Mouse (Mus musculus) midbrain, embryonic 12.5 days (tissue): ENCODE measurements at regions not wholly inside any gene's neighbourhood (a gene's known extent, or its start where the extent isn't known, plus 50 kb on each side); places are given as distances from the start of the nearest gene placed in this dataset.

ENCODE experiments used
- ATAC-seq: fragments of 200-750 bp; cut with Nextera tagmentation; 2 replicates; pipeline ENCODE4 v1.8.0; 2017; ENCODE audit warnings: low read depth, moderate TSS enrichment, moderate library complexity; ENCODE audit not compliant: low FRiP score
- H3K27ac ChIP-seq: fragments of 300-500 bp; sonication (generic); replicated peaks from 2 replicates; pipeline ENCODE4 v1.5.1; 2016; ENCODE audit warnings: mild to moderate bottlenecking
- H3K27me3 ChIP-seq: fragments of 300-500 bp; sonication (generic); 2 replicates; pipeline ENCODE4 v1.6.1; 2016; ENCODE audit warnings: mild to moderate bottlenecking
- H3K36me3 ChIP-seq: fragments of 300-500 bp; sonication (generic); 2 replicates; pipeline ENCODE4 v1.6.1; 2016
- H3K4me1 ChIP-seq: fragments of 300-500 bp; sonication (generic); 2 replicates; pipeline ENCODE4 v1.6.1; 2016
- H3K4me2 ChIP-seq: fragments of 300-500 bp; sonication (generic); replicated peaks from 2 replicates; pipeline ENCODE4 v1.6.1; 2016; ENCODE audit warnings: mild to moderate bottlenecking, moderate library complexity
- H3K4me3 ChIP-seq: fragments of 300-500 bp; sonication (generic); 2 replicates; pipeline ENCODE4 v1.5.1; 2016; ENCODE audit warnings: mild to moderate bottlenecking
- H3K9ac ChIP-seq: fragments of 300-500 bp; sonication (generic); replicated peaks from 2 replicates; pipeline ENCODE4 v1.6.1; 2016; ENCODE audit warnings: mild to moderate bottlenecking, moderate library complexity
- H3K9me3 ChIP-seq: fragments of 300-500 bp; sonication (generic); 2 replicates; pipeline ENCODE4 v1.6.1; 2016; ENCODE audit warnings: mild to moderate bottlenecking
- WGBS: fragments of 180-500 bp; shearing (Covaris S2); methylation state at CpG from one replicate; pipeline ENCODE4 v1.1.7; 2016; 5-methylcytosine and 5-hydroxymethylcytosine counted together

DNA sequence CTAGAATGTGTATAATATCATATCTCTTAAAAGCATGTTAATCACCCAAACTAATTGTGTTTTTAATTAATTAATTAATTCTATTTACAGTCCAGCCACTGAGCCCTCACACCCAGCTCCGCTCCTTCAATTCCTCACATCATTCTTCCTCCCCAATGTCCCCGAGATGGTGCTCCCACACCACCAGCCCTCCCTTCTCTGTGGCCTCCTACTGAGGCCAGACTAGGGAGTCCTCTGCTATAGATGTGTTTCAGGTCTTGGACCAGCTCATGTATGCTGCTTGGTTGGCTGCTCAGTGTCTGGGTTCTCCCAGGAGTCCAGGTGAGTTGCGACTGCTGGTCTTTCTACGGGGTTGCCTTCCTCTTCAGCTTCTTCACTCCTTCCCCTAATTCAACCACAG is 353.1 kb upstream of the Klhl1 start:
- Histone ChIP-seq H3K36me3 (no peaks in the 10 kb centered on the region), H3K4me2 (no peak overlapping the region), H3K4me1 (no peaks in the 10 kb centered on the region), H3K27me3 (no peaks in the 10 kb centered on the region), H3K9ac (no peak overlapping the region), H3K4me3 (no peak overlapping the region), H3K9me3 (no peaks in the 10 kb centered on the region), H3K27ac (no peak overlapping the region)
- no peak for ATAC-seq
- 89% methylated on average over 4 of the region's 4 CpGs for WGBS

DNA sequence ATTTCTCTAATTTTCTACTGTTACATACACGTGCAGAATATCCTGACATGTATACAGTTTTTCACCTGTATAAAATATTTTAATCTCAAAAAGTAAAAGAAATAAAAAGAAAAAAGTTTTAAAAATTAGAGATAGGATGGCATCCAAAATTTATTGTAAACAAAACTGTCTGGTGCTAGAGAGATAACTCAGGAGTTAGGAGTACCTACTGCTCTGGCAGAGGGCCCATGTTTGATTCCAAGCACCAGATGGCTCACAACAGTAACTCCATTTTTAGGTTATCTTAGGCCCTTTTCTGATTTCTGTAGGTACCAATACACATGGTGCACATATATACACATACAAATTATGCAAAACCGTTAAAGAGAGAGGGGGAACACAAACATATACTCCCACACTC is 320.0 kb upstream of the Klhl1 start:
- ATAC-seq, result no peak
- Histone ChIP-seq H3K9me3 (no peaks in the 10 kb centered on the region), H3K27me3 (no peaks in the 10 kb centered on the region), H3K36me3 (no peaks in the 10 kb centered on the region), H3K4me3 (no peak overlapping the region), H3K4me2 (no peak overlapping the region), H3K4me1 (no peaks in the 10 kb centered on the region), H3K27ac (no peak overlapping the region), H3K9ac (no peak overlapping the region)
- WGBS, result 81% methylated on average over 2 of the region's 2 CpGs

DNA sequence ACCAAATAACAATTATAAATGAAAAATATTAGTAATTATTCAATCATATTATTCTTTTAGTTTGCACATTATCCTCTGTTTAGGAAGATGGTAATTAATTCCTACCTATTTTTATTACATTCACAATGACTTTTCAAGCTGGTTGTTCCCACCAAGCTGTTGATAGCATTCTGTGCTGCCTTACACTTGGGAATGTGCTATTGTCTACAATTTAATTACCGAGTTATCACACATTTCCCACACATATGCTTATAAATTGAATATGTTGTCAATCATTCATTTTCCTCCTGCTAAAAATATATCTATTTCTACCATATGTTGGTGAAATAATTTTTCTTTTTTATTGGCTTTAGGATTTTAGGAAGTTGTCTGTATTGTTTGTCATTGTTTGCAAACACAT is 306.2 kb upstream of the Klhl1 start:
- H3K36me3 ChIP-seq, result no peaks in the 10 kb centered on the region
- H3K27ac ChIP-seq, result no peak overlapping the region
- H3K27me3 ChIP-seq, result no peaks in the 10 kb centered on the region; the same call in 1 of the 2 replicates
- no peak overlapping the region for H3K9ac ChIP-seq
- H3K4me1 ChIP-seq, result no peaks in the 10 kb centered on the region
- no peak for ATAC-seq
- H3K4me2 ChIP-seq, result no peak overlapping the region
- no peaks in the 10 kb centered on the region for H3K9me3 ChIP-seq
- 91% methylated on average over 1 of the region's 1 CpGs for WGBS
- H3K4me3 ChIP-seq, result no peak overlapping the region

DNA sequence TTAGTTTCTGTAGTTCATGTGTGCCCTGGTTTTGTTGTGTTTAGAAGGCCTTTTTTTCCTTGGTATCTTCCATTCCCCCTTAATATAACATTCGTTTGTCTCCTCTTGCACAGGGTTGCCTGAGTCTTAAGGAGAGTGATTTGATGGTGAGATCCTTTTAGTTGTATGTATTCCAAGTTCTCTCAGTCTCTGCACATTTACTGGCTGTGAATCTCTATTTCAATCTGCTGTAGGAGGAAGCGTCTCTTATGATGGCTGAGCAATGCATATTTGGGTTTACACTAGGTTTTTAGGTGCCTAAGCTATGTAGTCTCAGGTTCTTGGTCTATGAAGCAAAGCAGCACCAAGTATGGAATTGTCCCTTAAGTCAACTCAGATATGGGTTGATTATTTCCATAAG is 296.8 kb upstream of the Klhl1 start:
- H3K36me3 ChIP-seq, result no peaks in the 10 kb centered on the region
- H3K27me3 ChIP-seq, result no peaks in the 10 kb centered on the region
- no peak for ATAC-seq
- no peak overlapping the region for H3K4me2 ChIP-seq
- 75% methylated on average over 2 of the region's 2 CpGs for WGBS
- H3K27ac ChIP-seq, result no peak overlapping the region
- no peak overlapping the region for H3K4me3 ChIP-seq
- no peaks in the 10 kb centered on the region for H3K4me1 ChIP-seq
- no peaks in the 10 kb centered on the region for H3K9me3 ChIP-seq
- no peak overlapping the region for H3K9ac ChIP-seq

DNA sequence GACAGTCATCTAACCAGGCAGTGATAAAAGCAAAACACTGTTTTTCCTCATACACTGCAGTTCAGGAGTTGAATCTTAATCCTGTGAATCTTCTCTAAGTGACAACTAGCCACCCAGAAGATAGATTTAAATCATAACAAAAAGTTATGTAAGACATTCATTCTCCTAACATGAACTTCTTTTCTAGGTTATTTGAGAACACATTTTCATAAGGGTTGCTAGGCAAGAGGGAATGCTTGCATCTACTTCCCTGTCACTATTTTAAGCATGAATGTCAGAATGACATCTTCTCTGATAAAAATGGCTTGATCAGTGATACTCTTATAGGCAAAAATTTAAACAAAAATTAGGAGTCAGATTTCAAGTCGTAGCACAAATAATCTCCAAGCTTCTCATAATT is 286.4 kb upstream of the Klhl1 start:
- ATAC-seq, result no peak
- H3K9ac ChIP-seq, result no peak overlapping the region
- 79% methylated on average over 1 of the region's 1 CpGs for WGBS
- no peak overlapping the region for H3K27ac ChIP-seq
- H3K4me1 ChIP-seq, result no peaks in the 10 kb centered on the region
- no peaks in the 10 kb centered on the region for H3K36me3 ChIP-seq
- no peak overlapping the region for H3K4me2 ChIP-seq
- H3K4me3 ChIP-seq, result no peak overlapping the region
- no peaks in the 10 kb centered on the region for H3K27me3 ChIP-seq
- H3K9me3 ChIP-seq, result no peaks in the 10 kb centered on the region

DNA sequence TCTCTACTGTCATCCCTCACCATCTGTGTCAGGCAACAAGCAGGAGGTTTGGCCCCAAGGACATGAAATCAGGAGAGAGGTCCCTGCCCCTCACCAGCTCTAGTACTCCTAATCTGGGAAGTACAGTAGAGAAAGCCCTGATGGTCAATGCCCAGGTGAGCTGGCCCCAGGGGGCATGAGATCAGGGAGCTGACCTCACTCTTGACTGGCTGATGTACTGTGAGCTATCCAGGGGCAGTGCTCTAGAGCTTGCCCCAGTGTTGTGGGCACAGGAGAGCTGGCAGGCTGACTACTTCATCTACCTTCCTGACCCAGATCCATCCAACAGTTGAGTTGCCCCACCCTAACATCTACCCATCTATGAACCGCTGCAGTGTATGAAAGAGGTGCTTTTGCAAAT is 275.9 kb upstream of the Klhl1 start:
- 91% methylated on average over 1 of the region's 1 CpGs for WGBS
- H3K9ac ChIP-seq, result no peak overlapping the region
- H3K4me3 ChIP-seq, result no peak overlapping the region
- H3K36me3 ChIP-seq, result no peaks in the 10 kb centered on the region
- H3K9me3 ChIP-seq, result no peaks in the 10 kb centered on the region
- no peak overlapping the region for H3K27ac ChIP-seq
- no peaks in the 10 kb centered on the region for H3K27me3 ChIP-seq
- no peak; the same call in 1 of the 2 replicates for ATAC-seq
- no peak overlapping the region for H3K4me2 ChIP-seq
- H3K4me1 ChIP-seq, result no peaks in the 10 kb centered on the region

DNA sequence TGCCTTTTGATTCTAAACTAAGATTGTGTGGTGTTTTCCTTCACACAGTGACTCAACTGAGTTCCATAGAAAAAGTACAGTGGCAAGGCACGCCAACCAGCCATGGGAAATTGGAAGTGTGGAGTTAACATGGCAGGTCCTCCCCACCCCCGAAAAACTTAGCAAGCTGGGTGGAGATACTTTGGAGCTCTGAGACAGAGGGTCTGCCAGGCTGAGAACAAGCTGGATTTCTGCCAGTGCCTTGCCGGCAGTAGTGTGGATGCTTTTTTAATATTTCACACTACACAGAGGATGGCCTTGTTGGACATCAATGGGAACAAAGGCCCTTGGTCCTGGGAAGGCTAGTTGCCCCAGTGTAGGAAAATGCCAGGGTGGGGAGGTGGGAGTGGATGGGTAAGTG is 269.0 kb upstream of the Klhl1 start:
- ATAC-seq, result no peak
- no peaks in the 10 kb centered on the region for H3K36me3 ChIP-seq
- H3K9ac ChIP-seq, result no peak overlapping the region
- no peak overlapping the region for H3K4me3 ChIP-seq
- 80% methylated on average over 3 of the region's 3 CpGs for whole genome bisulfite sequencing
- no peaks in the 10 kb centered on the region for H3K4me1 ChIP-seq
- no peak overlapping the region for H3K27ac ChIP-seq
- no peaks in the 10 kb centered on the region for H3K9me3 ChIP-seq
- no peak overlapping the region for H3K4me2 ChIP-seq
- no peaks in the 10 kb centered on the region for H3K27me3 ChIP-seq

DNA sequence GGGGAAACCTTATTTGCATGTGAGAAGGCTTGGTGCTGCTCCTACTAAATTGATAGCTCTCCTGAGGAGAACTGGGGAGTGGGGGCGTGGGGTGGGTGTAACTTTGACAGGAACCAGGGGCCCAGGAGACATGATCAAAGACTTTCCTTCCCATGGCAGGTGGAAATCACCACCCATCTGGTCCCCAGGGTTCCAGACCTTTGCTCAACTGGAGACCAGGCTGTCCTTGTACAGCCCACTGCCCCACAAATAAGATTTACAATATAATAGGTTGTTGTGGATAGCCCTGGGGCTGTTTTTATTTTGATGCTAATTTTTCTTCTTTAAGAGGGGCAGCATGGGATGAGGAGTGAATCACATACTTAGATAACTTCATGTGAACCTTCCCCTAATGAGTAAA is 268.4 kb upstream of the Klhl1 start:
- H3K27me3 ChIP-seq, result no peaks in the 10 kb centered on the region
- no peaks in the 10 kb centered on the region for H3K9me3 ChIP-seq
- ATAC-seq, result no peak
- H3K4me1 ChIP-seq, result no peaks in the 10 kb centered on the region
- H3K27ac ChIP-seq, result no peak overlapping the region
- H3K4me3 ChIP-seq, result no peak overlapping the region
- 33% methylated on average over 1 of the region's 1 CpGs for WGBS
- H3K9ac ChIP-seq, result no peak overlapping the region
- H3K4me2 ChIP-seq, result no peak overlapping the region
- no peaks in the 10 kb centered on the region for H3K36me3 ChIP-seq

DNA sequence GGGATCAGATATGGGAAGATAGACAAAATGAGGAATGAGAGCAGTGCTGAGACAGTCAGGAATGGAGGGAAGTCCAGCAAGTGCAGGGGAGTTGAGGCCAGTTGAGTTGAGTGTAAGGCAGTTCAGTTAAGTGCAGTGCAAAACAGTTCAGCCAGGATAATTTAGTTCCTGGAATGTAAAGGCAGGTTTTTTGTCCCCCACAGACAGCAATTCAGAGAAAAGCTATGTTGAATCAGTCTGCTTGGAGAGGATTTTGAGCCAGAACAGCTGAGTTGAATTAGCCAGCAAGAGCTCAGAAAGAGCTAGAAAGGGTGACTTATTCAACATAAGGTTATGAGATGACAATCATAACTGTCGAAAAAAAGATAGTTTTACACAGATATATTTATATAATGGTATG is 256.9 kb upstream of the Klhl1 start:
- H3K4me2 ChIP-seq, result no peak overlapping the region
- no peaks in the 10 kb centered on the region for H3K4me1 ChIP-seq
- no peaks in the 10 kb centered on the region for H3K36me3 ChIP-seq
- no peaks in the 10 kb centered on the region for H3K27me3 ChIP-seq
- no peak overlapping the region for H3K4me3 ChIP-seq
- no peak overlapping the region for H3K9ac ChIP-seq
- no peak for ATAC-seq
- no peaks in the 10 kb centered on the region for H3K9me3 ChIP-seq
- WGBS, result 69% methylated on average over 1 of the region's 1 CpGs
- no peak overlapping the region for H3K27ac ChIP-seq

DNA sequence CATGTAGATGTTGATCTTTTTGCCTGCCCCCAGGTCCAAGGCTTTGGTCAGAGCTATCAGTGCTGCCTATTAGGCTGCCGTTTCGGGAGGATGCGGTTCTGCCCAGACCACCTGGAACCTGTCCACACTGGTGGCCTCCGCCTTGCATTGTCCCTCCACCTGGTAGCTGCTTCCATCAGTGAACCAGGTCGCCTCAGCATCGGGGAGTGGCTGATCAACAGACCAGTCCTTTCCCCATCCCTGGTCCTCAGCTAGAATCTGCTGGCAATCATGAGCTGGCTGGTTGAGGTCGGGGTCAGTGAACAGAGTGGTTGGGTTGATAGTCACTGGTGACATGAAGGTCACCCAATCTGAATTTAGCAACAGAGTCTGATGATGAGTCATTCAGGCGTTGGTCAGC is 241.7 kb upstream of the Klhl1 start:
- H3K9ac ChIP-seq, result no peak overlapping the region
- no peaks in the 10 kb centered on the region for H3K9me3 ChIP-seq
- H3K4me2 ChIP-seq, result no peak overlapping the region
- H3K27ac ChIP-seq, result no peak overlapping the region
- H3K36me3 ChIP-seq, result no peaks in the 10 kb centered on the region
- no peaks in the 10 kb centered on the region for H3K27me3 ChIP-seq
- no peak overlapping the region for H3K4me3 ChIP-seq
- H3K4me1 ChIP-seq, result no peaks in the 10 kb centered on the region
- WGBS, result 91% methylated on average over 8 of the region's 8 CpGs
- no peak for ATAC-seq

DNA sequence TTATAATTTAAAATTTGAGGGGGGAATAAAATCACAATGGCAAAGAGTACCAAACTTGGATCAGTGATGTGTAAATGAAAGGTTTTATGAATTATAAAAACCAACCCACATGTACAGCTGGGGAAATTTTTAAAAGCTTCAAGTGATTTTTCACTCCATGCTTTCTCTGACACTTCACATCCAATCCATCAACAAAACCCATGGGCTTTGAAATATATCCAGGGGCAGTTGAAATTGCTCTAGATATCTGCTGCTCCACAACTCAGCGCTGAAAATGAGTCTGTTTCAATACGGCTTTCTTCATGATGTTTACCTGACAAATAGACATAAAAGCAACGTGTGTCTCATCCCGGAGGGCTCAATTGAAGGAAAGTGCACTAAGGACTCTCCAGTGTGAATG is 214.3 kb upstream of the Klhl1 start:
- no peaks in the 10 kb centered on the region for H3K9me3 ChIP-seq
- H3K4me1 ChIP-seq, result no peaks in the 10 kb centered on the region
- WGBS, result 78% methylated on average over 4 of the region's 4 CpGs
- no peaks in the 10 kb centered on the region for H3K36me3 ChIP-seq
- ATAC-seq, result no peak
- H3K4me2 ChIP-seq, result no peak overlapping the region
- no peaks in the 10 kb centered on the region for H3K27me3 ChIP-seq
- no peak overlapping the region for H3K9ac ChIP-seq
- no peak overlapping the region for H3K27ac ChIP-seq
- no peak overlapping the region for H3K4me3 ChIP-seq

DNA sequence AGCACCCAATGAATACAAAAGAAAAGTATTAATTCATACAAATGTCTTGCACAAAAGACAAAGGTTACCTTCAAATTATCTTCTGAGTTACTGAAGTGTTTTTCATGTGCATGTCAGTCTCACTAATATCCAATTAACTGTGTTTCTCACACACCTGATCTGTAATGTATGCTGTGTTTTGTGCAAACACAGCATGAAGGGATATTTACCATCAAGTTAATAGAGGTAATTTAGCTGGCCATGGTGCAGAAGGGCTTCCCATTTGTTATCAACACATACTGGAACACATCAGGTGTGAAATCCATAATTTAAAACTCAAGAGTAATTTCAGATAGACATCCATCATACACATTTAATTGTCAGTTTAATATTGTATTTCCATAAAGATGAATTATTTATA is 178.2 kb upstream of the Klhl1 start:
- Histone ChIP-seq H3K4me2 (no peak overlapping the region), H3K9ac (no peak overlapping the region), H3K27ac (no peak overlapping the region), H3K4me3 (no peak overlapping the region), H3K4me1 (no peaks in the 10 kb centered on the region), H3K9me3 (no peaks in the 10 kb centered on the region), H3K36me3 (no peaks in the 10 kb centered on the region), H3K27me3 (peaks cover 2% of the 10 kb centered on the region; the same call in 1 of the 2 replicates)
- no peak for ATAC-seq

DNA sequence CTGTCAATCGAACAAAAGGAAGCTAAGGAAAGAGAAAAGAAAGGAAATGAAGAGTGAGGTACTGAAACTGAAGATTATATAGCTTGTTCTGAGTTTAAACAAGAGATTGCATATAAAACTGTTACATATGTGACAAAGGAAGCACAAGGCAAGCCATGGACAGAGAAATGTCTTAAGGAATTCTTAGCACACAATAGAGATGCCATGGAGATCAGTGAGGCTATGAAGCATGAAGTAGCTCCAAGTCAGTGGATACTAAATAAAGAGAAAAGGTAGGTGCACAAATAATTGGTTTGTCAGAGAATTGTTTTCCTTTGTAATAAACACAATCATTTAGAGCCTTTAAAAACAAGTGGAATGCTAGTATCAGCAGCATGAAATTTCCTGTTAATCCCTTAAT is 172.0 kb upstream of the Klhl1 start:
- no peak for ATAC-seq
- Histone ChIP-seq H3K27ac (no peak overlapping the region), H3K4me1 (no peaks in the 10 kb centered on the region), H3K9ac (no peak overlapping the region), H3K4me2 (no peak overlapping the region), H3K36me3 (no peaks in the 10 kb centered on the region), H3K27me3 (peaks cover 2% of the 10 kb centered on the region; the same call in 1 of the 2 replicates), H3K9me3 (no peaks in the 10 kb centered on the region), H3K4me3 (no peak overlapping the region)
- WGBS, result 54% methylated on average over 1 of the region's 1 CpGs
